Mouse (Mus musculus) midbrain, postnatal 0 days (tissue): ENCODE measurements around the gene Prdm16. TPM values are rescaled to one million over a fixed set of nuclear protein-coding genes. Genes with fewer than 3 reads are reported as not detected.

Experiments used
- ATAC-seq: fragments of 200-750 bp; cut with Nextera tagmentation; 2 replicates; pipeline ENCODE4 v1.8.0; 2017; ENCODE audit warnings: moderate number of reproducible peaks, mild to moderate bottlenecking, moderate TSS enrichment, moderate library complexity; ENCODE audit not compliant: low FRiP score
- DNase-seq: peaks from one replicate; pipeline ENCODE4 v3.0.0-alpha.2; 2015; ENCODE audit warnings: low spot score
- H3K27ac ChIP-seq: fragments of 300-500 bp; sonication (generic); 2 replicates; pipeline ENCODE4 v1.5.1; 2014; ENCODE audit warnings: low read depth, mild to moderate bottlenecking, low read length, mixed read lengths
- H3K27me3 ChIP-seq: fragments of 300-500 bp; sonication (generic); 2 replicates; pipeline ENCODE4 v1.6.1; 2014; ENCODE audit warnings: low read length, control low read depth, mixed read lengths; ENCODE audit not compliant: insufficient read depth
- H3K36me3 ChIP-seq: fragments of 300-500 bp; sonication (generic); 2 replicates; pipeline ENCODE4 v1.6.1; 2014; ENCODE audit warnings: low read length, control low read depth, mixed read lengths; ENCODE audit not compliant: insufficient read depth
- H3K4me1 ChIP-seq: fragments of 300-500 bp; sonication (generic); 2 replicates; pipeline ENCODE4 v1.6.1; 2014; ENCODE audit warnings: mild to moderate bottlenecking, control low read depth, antibody characterized with exemption, low read length, mixed read lengths; ENCODE audit not compliant: insufficient read depth
- H3K4me2 ChIP-seq: fragments of 300-500 bp; sonication (generic); 2 replicates; pipeline ENCODE4 v1.6.1; 2014; ENCODE audit warnings: low read depth, mild to moderate bottlenecking, low read length, mixed read lengths; ENCODE audit not compliant: poor library complexity, severe bottlenecking
- H3K4me3 ChIP-seq: fragments of 300-500 bp; sonication (generic); 2 replicates; pipeline ENCODE4 v1.5.1; 2014; ENCODE audit warnings: low read depth, mild to moderate bottlenecking, low read length, moderate library complexity
- H3K9ac ChIP-seq: fragments of 300-500 bp; sonication (generic); replicated peaks from 2 replicates; pipeline ENCODE4 v1.6.1; 2014; ENCODE audit warnings: mild to moderate bottlenecking, low read length, moderate library complexity, mixed read lengths; ENCODE audit not compliant: poor library complexity, severe bottlenecking
- H3K9me3 ChIP-seq: fragments of 300-500 bp; sonication (generic); 2 replicates; pipeline ENCODE4 v1.6.1; 2016; ENCODE audit warnings: low read length, control low read depth
- CTCF ChIP-seq: IDR thresholded peaks from 2 replicates; pipeline ENCODE4 v1.5.1; 2016; ENCODE audit warnings: antibody characterized with exemption, mild to moderate bottlenecking
- WGBS: fragments of 180-500 bp; shearing (Covaris S2); extraction: QIAGEN DNeasy Blood & Tissue Kit; methylation state at CpG from one replicate; pipeline ENCODE4 v1.1.7; 2014; 5-methylcytosine and 5-hydroxymethylcytosine counted together
- polyA plus RNA-seq: library from polyadenylated mRNA; unstranded; fragments of >200 nt; fragmentation: Nextera tagmentation; extraction: Ambion mirVana; gene quantifications from 2 replicates; pipeline ENCODE4 v1.2.1, GENCODE M21; 2015
- total RNA-seq: library from RNA; depleted of rRNA; stranded (reverse); fragments of >200 nt; gene quantifications from 2 replicates; pipeline ENCODE4 v1.2.3, GENCODE M21; 2014

The Prdm16 gene
- total and polyA plus RNA-seq, 2 experiments from 2014 or later, result 9.3 to 10.7 TPM

- Histone ChIP-seq H3K9me3 (no peaks in the 10 kb centered on the region), H3K36me3 (no peaks in the 10 kb centered on the region), H3K4me1 (no peaks in the 10 kb centered on the region), H3K27me3 (no peaks in the 10 kb centered on the region; the same call in 1 of the 2 replicates), H3K27ac (no peak overlapping the region), H3K4me3 (no peak overlapping the region), H3K4me2 (no peak overlapping the region), H3K9ac (no peak overlapping the region)
- TF ChIP-seq CTCF, result no peak
- DNase-seq (no peak), ATAC-seq (no peak)
- WGBS, result 82% methylated on average over 4 of the region's 4 CpGs
Observed at GRCm38 (mm10) chr4:154673986-154674385, 37.3 kb upstream of the Prdm16 start.

- Histone ChIP-seq H3K9ac (no peak overlapping the region), H3K27ac (no peak overlapping the region), H3K9me3 (no peaks in the 10 kb centered on the region), H3K4me1 (no peaks in the 10 kb centered on the region), H3K36me3 (no peaks in the 10 kb centered on the region), H3K27me3 (no peaks in the 10 kb centered on the region), H3K4me3 (no peak overlapping the region), H3K4me2 (no peak overlapping the region)
- ATAC-seq (no peak), DNase-seq (no peak)
- TF ChIP-seq CTCF, result no peak
- WGBS, result 67% methylated on average over 1 of the region's 1 CpGs
Observed at GRCm38 (mm10) chr4:154672027-154672426, 35.4 kb upstream of the Prdm16 start.

- H3K9ac ChIP-seq, result no peak overlapping the region
- no peaks in the 10 kb centered on the region for H3K27me3 ChIP-seq
- H3K27ac ChIP-seq, result no peak overlapping the region
- H3K36me3 ChIP-seq, result no peaks in the 10 kb centered on the region
- WGBS, result 77% methylated on average over 8 of the region's 8 CpGs
- no peaks in the 10 kb centered on the region for H3K9me3 ChIP-seq
- ATAC-seq (no peak), DNase-seq (no peak)
- H3K4me3 ChIP-seq, result no peak overlapping the region
- no peak for TF ChIP-seq CTCF
- no peak overlapping the region for H3K4me2 ChIP-seq
- H3K4me1 ChIP-seq, result no peaks in the 10 kb centered on the region
Observed at GRCm38 (mm10) chr4:154671232-154671912, 34.7 kb upstream of the Prdm16 start.

GRCm38 (mm10) chr4:154667767-154668166 is 31.1 kb upstream of the Prdm16 start, which contains the start of gene Actrt2:
Gene Actrt2, minus strand, starts transcription at chr4:154667867.
- no peak within 1 kb of the TSS for H3K4me2 ChIP-seq
- H3K27ac ChIP-seq, result no peak within 1 kb of the TSS
- 85% methylated on average over 2 of the region's 2 CpGs for WGBS

GRCm38 (mm10) chr4:154662681-154663215 is 26.1 kb upstream of the Prdm16 start:
- no peaks in the 10 kb centered on the region for H3K36me3 ChIP-seq
- no peak overlapping the region for H3K4me2 ChIP-seq
- H3K27ac ChIP-seq, result no peak overlapping the region
- no peak for ATAC-seq
- peaks cover 4% of the 10 kb centered on the region; the same call in 1 of the 2 replicates for H3K27me3 ChIP-seq
- 62% methylated on average over 12 of the region's 12 CpGs for WGBS
- H3K9ac ChIP-seq, result no peak overlapping the region
- no peak overlapping the region for H3K4me3 ChIP-seq
- H3K4me1 ChIP-seq, result no peaks in the 10 kb centered on the region
- no peaks in the 10 kb centered on the region for H3K9me3 ChIP-seq
- no peak for TF ChIP-seq CTCF
- DNase-seq, result no peak

More at GRCm38 (mm10) chr4:154667767-154668166, 31.1 kb upstream of the Prdm16 start, which contains the start of gene Actrt2:
- no peak within 1 kb of the TSS for H3K4me3 ChIP-seq
- no peaks in the 10 kb centered on the region for H3K4me1 ChIP-seq
- peaks cover 4% of the 10 kb centered on the region; the same call in 1 of the 2 replicates for H3K27me3 ChIP-seq
- no peaks in the 10 kb centered on the region for H3K9me3 ChIP-seq
- no peak within 1 kb of the TSS for H3K9ac ChIP-seq
- ATAC-seq (no peak), DNase-seq (no peak)
- H3K36me3 ChIP-seq, result no peaks in the 10 kb centered on the region
- no peak for TF ChIP-seq CTCF

GRCm38 (mm10) chr4:154661256-154661655 is 24.6 kb upstream of the Prdm16 start:
- Histone ChIP-seq H3K9ac (no peak overlapping the region), H3K27ac (no peak overlapping the region), H3K4me2 (no peak overlapping the region), H3K27me3 (peaks cover 4% of the 10 kb centered on the region; the same call in 1 of the 2 replicates), H3K4me3 (no peak overlapping the region), H3K36me3 (no peaks in the 10 kb centered on the region), H3K4me1 (no peaks in the 10 kb centered on the region), H3K9me3 (no peaks in the 10 kb centered on the region)
- TF ChIP-seq CTCF, result no peak
- no peak for ATAC-seq
- WGBS, result 48% methylated on average over 6 of the region's 6 CpGs
- DNase-seq, result no peak
